Mouse (Mus musculus) neural tube, embryonic 11.5 days (tissue): Measurements from ENCODE around the gene Zfand3. TPM values are rescaled to one million over a fixed set of nuclear protein-coding genes. Genes with fewer than 3 reads are reported as not detected.

Experiments used
- ATAC-seq: fragments of 200-750 bp; cut with Nextera tagmentation; 2 replicates; pipeline ENCODE4 v1.8.0; 2017; ENCODE audit warnings: moderate number of reproducible peaks, mild to moderate bottlenecking, moderate TSS enrichment, moderate library complexity; ENCODE audit not compliant: insufficient read depth, low FRiP score, low TSS enrichment
- DNase-seq: peaks from one replicate; pipeline ENCODE4 v3.0.0-alpha.2; 2015; ENCODE audit warnings: low spot score
- H3K27ac ChIP-seq: fragments of 300-500 bp; sonication (generic); 2 replicates; pipeline ENCODE4 v1.5.1; 2014; ENCODE audit warnings: low read depth, mild to moderate bottlenecking, low read length
- H3K27me3 ChIP-seq: fragments of 300-500 bp; sonication (generic); 2 replicates; pipeline ENCODE4 v1.6.1; 2014; ENCODE audit warnings: mild to moderate bottlenecking, low read length, mixed read lengths; ENCODE audit not compliant: control insufficient read depth, insufficient read depth
- H3K36me3 ChIP-seq: fragments of 300-500 bp; sonication (generic); 2 replicates; pipeline ENCODE4 v1.6.1; 2014; ENCODE audit warnings: mild to moderate bottlenecking, low read length, moderate library complexity, mixed read lengths; ENCODE audit not compliant: control insufficient read depth, insufficient read depth
- H3K4me1 ChIP-seq: fragments of 300-500 bp; sonication (generic); 2 replicates; pipeline ENCODE4 v1.6.1; 2014; ENCODE audit warnings: low read length, mixed read lengths; ENCODE audit not compliant: control insufficient read depth, insufficient read depth
- H3K4me2 ChIP-seq: fragments of 300-500 bp; sonication (generic); 2 replicates; pipeline ENCODE4 v1.6.1; 2014; ENCODE audit warnings: low read depth, mild to moderate bottlenecking, moderate library complexity
- H3K4me3 ChIP-seq: fragments of 300-500 bp; sonication (generic); 2 replicates; pipeline ENCODE4 v1.5.1; 2014; ENCODE audit warnings: low read depth, low read length
- H3K9ac ChIP-seq: fragments of 300-500 bp; sonication (generic); 2 replicates; pipeline ENCODE4 v1.6.1; 2014; ENCODE audit warnings: mild to moderate bottlenecking, low read length
- H3K9me3 ChIP-seq: fragments of 300-500 bp; sonication (generic); 2 replicates; pipeline ENCODE4 v1.6.1; 2016; ENCODE audit warnings: low read length; ENCODE audit not compliant: control insufficient read depth
- WGBS: fragments of 180-500 bp; shearing (Covaris S2); extraction: QIAGEN DNeasy Blood & Tissue Kit; methylation state at CpG from one replicate; pipeline ENCODE4 v1.1.7; 2014; 5-methylcytosine and 5-hydroxymethylcytosine counted together
- polyA plus RNA-seq: library from polyadenylated mRNA; unstranded; fragments of >200 nt; fragmentation: Nextera tagmentation; extraction: Ambion mirVana; gene quantifications from 2 replicates; pipeline ENCODE4 v1.2.1, GENCODE M21; 2014

Gene Zfand3
- polyA plus RNA-seq, 1 experiment from 2014 or later = 67.0 TPM

- H3K4me3 ChIP-seq = no peak overlapping the region
- no peaks in the 10 kb centered on the region for H3K36me3 ChIP-seq
- no peak for DNase-seq
- no peak for ATAC-seq
- H3K9me3 ChIP-seq = no peaks in the 10 kb centered on the region
- peaks cover 6% of the 10 kb centered on the region for H3K4me1 ChIP-seq
- H3K4me2 ChIP-seq = no peak overlapping the region
- H3K9ac ChIP-seq = no peak overlapping the region
- H3K27ac ChIP-seq = no peak overlapping the region
- WGBS = 87% methylated on average over 4 of the region's 4 CpGs
- H3K27me3 ChIP-seq = no peaks in the 10 kb centered on the region
Measured at GRCm38 (mm10) chr17:30240659-30241058, 236.1 kb downstream of the Zfand3 start.

- H3K9me3 ChIP-seq = no peaks in the 10 kb centered on the region
- no peak for ATAC-seq
- no peak overlapping the region for H3K27ac ChIP-seq
- 81% methylated on average over 6 of the region's 6 CpGs for WGBS
- DNase-seq = no peak
- no peak overlapping the region for H3K9ac ChIP-seq
- H3K36me3 ChIP-seq = no peaks in the 10 kb centered on the region
- H3K4me2 ChIP-seq = no peak overlapping the region
- no peaks in the 10 kb centered on the region for H3K27me3 ChIP-seq
- no peak overlapping the region for H3K4me3 ChIP-seq
- H3K4me1 ChIP-seq = peaks cover 6% of the 10 kb centered on the region
Measured at GRCm38 (mm10) chr17:30241061-30241460, 236.5 kb downstream of the Zfand3 start.

GRCm38 (mm10) chr17:30241720-30242322 is 237.3 kb downstream of the Zfand3 start:
- DNase-seq = no peak
- Histone ChIP-seq H3K9ac (no peak overlapping the region), H3K4me2 (no peak overlapping the region), H3K27me3 (no peaks in the 10 kb centered on the region), H3K9me3 (no peaks in the 10 kb centered on the region), H3K27ac (no peak overlapping the region), H3K4me1 (peaks cover 6% of the 10 kb centered on the region), H3K36me3 (no peaks in the 10 kb centered on the region), H3K4me3 (no peak overlapping the region)
- ATAC-seq = no peak
- WGBS = 75% methylated on average over 17 of the region's 17 CpGs

- no peak overlapping the region for H3K27ac ChIP-seq
- peaks cover 6% of the 10 kb centered on the region for H3K4me1 ChIP-seq
Measured at GRCm38 (mm10) chr17:30242647-30243046, 238.1 kb downstream of the Zfand3 start.

GRCm38 (mm10) chr17:30243540-30243939 is 239.0 kb downstream of the Zfand3 start:
- 86% methylated on average over 7 of the region's 7 CpGs for WGBS
- H3K27me3 ChIP-seq = no peaks in the 10 kb centered on the region
- H3K36me3 ChIP-seq = no peaks in the 10 kb centered on the region
- no peak overlapping the region for H3K27ac ChIP-seq
- no peak overlapping the region for H3K4me2 ChIP-seq
- no peak for ATAC-seq
- no peak overlapping the region for H3K4me3 ChIP-seq
- no peak overlapping the region for H3K9ac ChIP-seq
- no peak for DNase-seq
- peaks cover 6% of the 10 kb centered on the region for H3K4me1 ChIP-seq
- H3K9me3 ChIP-seq = no peaks in the 10 kb centered on the region

More at GRCm38 (mm10) chr17:30242647-30243046, 238.1 kb downstream of the Zfand3 start:
- Histone ChIP-seq H3K9me3 (no peaks in the 10 kb centered on the region), H3K27me3 (no peaks in the 10 kb centered on the region), H3K9ac (no peak overlapping the region), H3K36me3 (no peaks in the 10 kb centered on the region), H3K4me2 (no peak overlapping the region), H3K4me3 (no peak overlapping the region)
- WGBS = 89% methylated on average over 4 of the region's 4 CpGs
- no peak for DNase-seq
- ATAC-seq = no peak

GRCm38 (mm10) chr17:30244651-30245307 is 240.2 kb downstream of the Zfand3 start:
- H3K36me3 ChIP-seq = no peaks in the 10 kb centered on the region
- no peak overlapping the region for H3K4me2 ChIP-seq
- H3K27ac ChIP-seq = no peak overlapping the region
- DNase-seq (no peak), ATAC-seq (no peak)
- no peaks in the 10 kb centered on the region for H3K9me3 ChIP-seq
- no peaks in the 10 kb centered on the region for H3K27me3 ChIP-seq
- no peak overlapping the region for H3K9ac ChIP-seq
- H3K4me3 ChIP-seq = no peak overlapping the region
- 72% methylated on average over 14 of the region's 14 CpGs for WGBS
- peaks cover 6% of the 10 kb centered on the region for H3K4me1 ChIP-seq

- H3K4me3 ChIP-seq = no peak overlapping the region
- H3K9me3 ChIP-seq = no peaks in the 10 kb centered on the region
- H3K9ac ChIP-seq = no peak overlapping the region
- H3K4me2 ChIP-seq = no peak overlapping the region
- WGBS = 63% methylated on average over 10 of the region's 10 CpGs
- peaks cover 6% of the 10 kb centered on the region for H3K4me1 ChIP-seq
- no peaks in the 10 kb centered on the region for H3K27me3 ChIP-seq
- DNase-seq (no peak), ATAC-seq (no peak)
- no peak overlapping the region for H3K27ac ChIP-seq
- H3K36me3 ChIP-seq = no peaks in the 10 kb centered on the region
Measured at GRCm38 (mm10) chr17:30245308-30245706, 240.8 kb downstream of the Zfand3 start.

- no peak overlapping the region for H3K4me3 ChIP-seq
- H3K9ac ChIP-seq = no peak overlapping the region
- no peak for ATAC-seq
- DNase-seq = no peak
- H3K4me2 ChIP-seq = no peak overlapping the region
- no peak overlapping the region for H3K27ac ChIP-seq
- H3K36me3 ChIP-seq = no peaks in the 10 kb centered on the region
- no peaks in the 10 kb centered on the region for H3K9me3 ChIP-seq
- H3K27me3 ChIP-seq = no peaks in the 10 kb centered on the region
- 74% methylated on average over 4 of the region's 5 CpGs for WGBS
- peaks cover 18% of the 10 kb centered on the region for H3K4me1 ChIP-seq
Measured at GRCm38 (mm10) chr17:30253028-30253427, 248.5 kb downstream of the Zfand3 start.

- WGBS = 40% methylated on average over 7 of the region's 7 CpGs
- no peak overlapping the region for H3K27ac ChIP-seq
- no peaks in the 10 kb centered on the region for H3K9me3 ChIP-seq
- H3K4me2 ChIP-seq = no peak overlapping the region
- no peak overlapping the region for H3K9ac ChIP-seq
- no peak overlapping the region for H3K4me3 ChIP-seq
- DNase-seq (no peak), ATAC-seq (no peak)
- H3K36me3 ChIP-seq = no peaks in the 10 kb centered on the region
- no peaks in the 10 kb centered on the region for H3K27me3 ChIP-seq
- peaks cover 18% of the 10 kb centered on the region for H3K4me1 ChIP-seq
Measured at GRCm38 (mm10) chr17:30253924-30254323, 249.4 kb downstream of the Zfand3 start.
